Mouse (Mus musculus) erythroblast, embryonic 14.5 days (primary cell): ENCODE results near the gene Smim24.

Source experiments
- GATA1 ChIP-seq: IDR thresholded peaks from 2 replicates; pipeline ENCODE4 v1.6.1; 2012; ENCODE audit warnings: low read length, inconsistent platforms, mixed read lengths
- TAL1 ChIP-seq: IDR thresholded peaks from 3 replicates; pipeline ENCODE4 v1.6.1; 2012; ENCODE audit warnings: low read length, inconsistent platforms, mixed read lengths

- TF ChIP-seq GATA1, result no peak
- TF ChIP-seq TAL1, result no peak
These were observed 10.7 kb downstream of the Smim24 start for GRCm38 (mm10) chr10:81403511-81403910.
